Mouse (Mus musculus) skeletal muscle tissue, adult 2 months (tissue): ENCODE results near the gene Plcz1.

Experiments used
- DNase-seq: peaks from one replicate; pipeline ENCODE4 v3.0.0-alpha.2; 2012; ENCODE audit warnings: low read depth, low spot score

Plcz1 gene

DNA sequence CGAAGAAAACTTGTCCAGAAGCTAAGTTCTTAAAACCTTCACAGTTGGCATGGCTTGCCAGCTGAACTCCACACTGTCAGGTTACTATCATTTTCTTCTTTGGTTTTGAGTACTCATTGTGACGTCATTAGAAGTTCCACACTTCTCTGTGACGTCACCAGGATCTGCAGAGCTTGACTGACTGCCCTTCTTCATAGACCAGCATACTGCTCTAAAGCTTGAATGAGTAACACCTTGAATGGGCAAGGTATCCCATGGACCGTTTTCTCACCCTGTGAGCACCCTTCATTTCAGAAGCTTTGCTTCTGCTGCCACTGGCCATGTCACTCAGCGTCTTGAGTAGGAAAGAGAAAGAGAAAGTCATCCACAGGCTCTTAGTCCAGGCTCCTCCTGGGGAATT lies at the start of gene Plcz1:
Gene Plcz1 (minus strand): TSS at position 101 of the 400 bp plus-strand sequence.
- DNase-seq = no peak

- no peak for DNase-seq
These were observed 48.6 kb upstream of the Plcz1 start for GRCm38 (mm10) chr6:140089855-140090254.

DNA sequence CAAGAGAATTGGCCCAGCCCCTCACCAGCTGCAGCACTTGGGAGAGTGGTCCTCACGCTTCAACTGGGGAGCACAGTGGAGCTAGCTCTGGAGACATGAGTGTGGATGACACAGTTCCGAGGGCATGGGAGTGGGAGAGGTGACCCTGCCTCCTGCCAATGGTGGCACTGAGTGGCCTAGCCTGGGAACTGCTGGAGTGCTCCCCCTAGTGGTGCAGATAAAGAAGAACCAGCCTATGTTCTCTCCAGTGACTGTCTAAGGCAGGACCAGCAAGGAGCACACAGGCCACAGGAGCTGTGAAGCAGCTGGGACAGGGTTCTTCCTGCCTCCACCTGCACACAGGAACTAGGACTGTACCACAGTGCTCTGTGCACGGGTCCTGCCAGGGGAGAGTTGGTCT lies 40.5 kb upstream of the Plcz1 start:
- no peak for DNase-seq

GRCm38 (mm10) chr6:140080933-140081332 lies 39.7 kb upstream of the Plcz1 start:
- no peak for DNase-seq

GRCm38 (mm10) chr6:140069177-140069576 lies 27.9 kb upstream of the Plcz1 start:
- DNase-seq = no peak

DNA sequence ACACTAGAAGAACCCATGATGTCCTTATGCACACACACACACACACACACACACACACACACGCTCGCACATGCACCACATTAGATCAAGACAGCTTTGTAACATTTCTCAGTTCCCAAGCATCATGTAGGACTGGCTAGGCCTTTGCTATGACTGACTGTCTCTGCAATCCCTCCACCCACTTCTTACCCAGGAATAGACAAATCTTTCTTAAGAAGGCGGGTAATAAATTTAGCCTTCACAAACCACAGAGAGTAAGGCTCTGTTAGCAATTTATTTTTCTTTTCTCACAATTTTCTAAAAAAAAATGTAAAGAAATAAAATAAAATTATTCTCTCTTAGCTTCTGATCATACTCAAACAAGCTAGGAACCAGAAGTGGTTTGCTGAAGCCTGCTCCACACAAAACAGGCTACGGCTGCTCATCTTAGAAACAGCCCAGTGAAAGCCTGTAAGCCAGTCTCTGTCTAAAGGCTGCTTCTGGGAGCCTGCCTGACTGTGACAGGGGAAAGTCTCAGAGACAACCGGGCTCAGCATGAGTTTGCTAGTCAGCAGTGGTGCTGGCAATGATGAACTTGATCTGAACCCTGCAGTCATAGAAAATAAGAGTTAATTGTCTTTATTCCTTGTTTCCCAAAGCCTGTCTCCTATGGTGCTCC lies 13.1 kb upstream of the Plcz1 start:
- DNase-seq = no peak

DNA sequence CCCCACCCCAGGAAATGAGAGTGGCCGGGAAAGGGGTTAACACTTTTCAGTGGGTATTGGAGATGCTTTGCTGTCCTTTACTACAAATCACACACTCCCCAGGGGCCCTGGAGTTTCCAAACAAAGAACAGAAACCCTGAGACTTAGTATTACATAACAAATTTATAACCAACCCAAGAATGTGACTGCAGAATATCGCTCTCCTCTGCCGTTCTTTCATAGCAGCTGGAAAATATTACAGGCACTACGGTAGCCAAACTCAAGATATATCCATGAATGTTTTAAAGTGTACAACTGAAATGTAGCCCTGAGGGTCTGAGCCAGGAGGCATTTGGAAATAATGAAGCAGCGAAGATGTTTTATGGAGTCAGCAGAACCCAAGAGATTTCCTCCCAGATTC lies 10.2 kb upstream of the Plcz1 start:
- DNase-seq = peak; percentile 72

DNA sequence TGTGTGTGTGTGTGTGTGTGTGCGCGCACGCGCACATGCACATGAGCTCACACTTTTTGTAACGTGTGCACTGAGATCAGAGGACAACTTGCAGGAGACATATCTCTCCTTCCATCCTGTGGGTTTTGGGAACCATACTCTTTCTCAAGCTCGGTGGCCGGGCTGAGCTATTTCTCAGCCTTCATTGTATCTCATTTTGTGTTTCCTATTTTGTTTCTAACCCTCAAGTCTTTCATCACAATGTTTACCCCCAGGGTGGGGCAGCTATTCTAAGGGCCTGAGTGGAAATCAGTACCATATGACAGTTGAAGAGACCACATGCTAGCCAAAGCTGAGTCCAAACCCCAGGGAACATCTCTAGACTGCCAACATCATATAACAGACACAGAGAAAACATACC lies 305 bp downstream of the Plcz1 start, which contains the start of gene Capza3:
Gene Capza3 (plus strand): TSS at position 301 of the 400 bp plus-strand sequence.
- no peak for DNase-seq

DNA sequence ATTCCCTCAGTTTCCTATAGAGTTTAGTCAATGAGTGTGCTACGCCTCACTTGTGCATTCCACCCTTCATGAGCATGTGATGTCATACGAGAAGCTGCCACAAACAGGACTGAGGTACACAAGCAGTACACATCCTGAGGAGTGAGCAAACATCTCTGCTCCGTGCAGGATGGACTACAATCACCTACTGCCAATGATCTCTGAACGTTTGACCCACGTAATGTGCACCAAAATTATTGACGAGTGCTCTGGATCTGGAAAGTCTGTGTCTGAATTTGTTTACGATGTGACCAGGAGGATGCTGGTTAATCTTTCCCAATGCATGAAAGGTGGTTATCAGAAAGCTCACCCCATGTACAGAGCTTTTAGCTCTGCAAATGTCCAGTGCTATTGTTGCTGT lies 16.9 kb downstream of the Plcz1 start:
- DNase-seq = no peak

GRCm38 (mm10) chr6:140005181-140005580 lies 36.1 kb downstream of the Plcz1 start:
- DNase-seq = no peak

DNA sequence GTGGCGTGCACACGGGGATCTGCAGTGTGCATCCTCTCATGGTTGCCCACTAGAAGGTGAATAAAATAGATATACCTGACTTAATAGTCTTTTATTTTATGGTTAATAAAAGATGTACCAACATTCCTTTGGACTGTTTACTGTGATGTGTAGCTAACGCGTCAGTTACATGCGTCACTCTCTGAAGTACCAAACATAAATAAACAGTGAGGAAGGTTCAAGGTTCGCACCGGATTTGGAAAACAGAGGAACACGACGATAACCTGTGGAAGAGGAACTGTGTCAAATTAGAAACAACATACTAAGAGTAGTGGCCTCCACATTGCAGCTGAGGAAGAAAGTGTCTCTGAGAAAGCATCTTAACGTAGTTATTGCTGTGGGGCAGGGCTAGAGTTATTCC lies 51.7 kb downstream of the Plcz1 start:
- no peak for DNase-seq

DNA sequence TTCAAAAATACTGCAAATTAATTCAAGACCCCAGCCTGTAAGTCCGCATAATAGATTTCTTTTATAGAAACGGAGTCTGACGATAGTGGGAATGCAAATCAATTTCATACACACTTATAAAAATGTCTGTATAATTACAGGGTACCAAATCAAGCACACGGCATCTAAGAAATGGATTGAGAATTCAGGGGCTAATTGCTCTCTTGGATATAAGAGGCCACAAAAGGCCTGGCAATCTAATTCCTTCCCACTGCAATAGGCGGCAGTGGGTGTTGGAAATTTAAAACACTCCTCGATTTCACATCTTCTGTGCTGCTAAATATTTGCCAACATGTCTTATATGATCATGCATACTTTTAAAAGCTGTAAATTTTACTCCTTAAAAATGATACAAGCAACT lies 52.2 kb downstream of the Plcz1 start:
- no peak for DNase-seq

DNA sequence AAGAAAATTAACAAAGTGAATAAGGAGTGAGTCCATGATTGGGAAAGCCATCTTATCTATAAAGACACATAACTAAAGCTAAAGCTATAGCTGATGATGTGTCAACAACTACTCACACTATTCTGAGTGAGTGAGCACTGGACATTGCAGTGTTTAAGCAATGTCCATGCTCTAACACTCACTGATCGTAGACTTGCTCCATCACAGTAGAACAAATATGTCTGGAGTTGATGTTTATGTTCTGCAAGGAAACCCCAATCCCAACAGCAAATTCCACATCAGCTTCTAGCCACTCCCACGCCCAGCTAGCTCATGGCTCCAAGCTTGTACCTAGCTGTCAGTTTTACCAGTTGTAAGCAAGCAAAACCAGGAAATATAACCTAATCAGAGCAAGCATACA lies 54.7 kb downstream of the Plcz1 start:
- DNase-seq = no peak

DNA sequence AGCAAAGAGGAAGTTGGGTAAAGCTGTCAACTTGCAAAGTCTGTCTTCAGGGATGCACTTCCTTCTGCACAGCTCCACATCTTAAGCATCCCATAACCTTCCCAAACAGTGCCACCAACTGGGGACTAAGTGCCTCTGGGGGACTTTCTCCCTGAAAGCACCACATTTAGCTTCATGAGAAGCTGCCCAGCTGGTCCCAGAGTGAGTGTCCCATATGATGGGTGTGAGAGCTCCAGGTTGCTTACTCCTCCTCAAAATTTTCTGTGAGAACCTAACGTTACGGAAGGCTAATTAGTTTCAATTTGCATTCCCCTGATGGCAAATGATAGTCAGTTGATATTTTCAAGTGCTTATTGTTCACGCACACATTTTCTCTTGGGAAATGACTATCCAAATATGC lies 57.2 kb downstream of the Plcz1 start:
- DNase-seq = no peak

DNA sequence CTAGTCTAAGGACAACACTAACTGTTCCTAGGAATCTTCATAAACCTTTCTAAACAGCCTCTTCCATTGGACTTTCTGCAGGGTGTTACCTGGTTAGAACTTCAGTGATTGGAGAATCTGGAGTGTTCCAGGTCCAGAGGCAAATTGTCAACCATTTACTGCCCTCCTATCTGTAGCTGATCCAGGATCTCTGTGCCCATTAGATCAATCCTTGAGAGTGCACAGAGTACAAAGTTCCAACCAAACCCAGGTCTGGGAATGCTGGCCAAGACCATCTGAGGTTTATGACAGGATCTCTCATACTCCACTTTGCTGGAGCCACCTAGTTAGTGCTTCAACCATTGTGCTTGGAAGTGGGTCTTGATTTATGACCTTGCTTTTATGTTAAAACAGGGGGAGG lies 60.2 kb downstream of the Plcz1 start:
- no peak for DNase-seq

- no peak for DNase-seq
These were observed 63.1 kb downstream of the Plcz1 start for GRCm38 (mm10) chr6:139978114-139978513.

GRCm38 (mm10) chr6:139974668-139975067 lies 66.6 kb downstream of the Plcz1 start:
- no peak for DNase-seq

DNA sequence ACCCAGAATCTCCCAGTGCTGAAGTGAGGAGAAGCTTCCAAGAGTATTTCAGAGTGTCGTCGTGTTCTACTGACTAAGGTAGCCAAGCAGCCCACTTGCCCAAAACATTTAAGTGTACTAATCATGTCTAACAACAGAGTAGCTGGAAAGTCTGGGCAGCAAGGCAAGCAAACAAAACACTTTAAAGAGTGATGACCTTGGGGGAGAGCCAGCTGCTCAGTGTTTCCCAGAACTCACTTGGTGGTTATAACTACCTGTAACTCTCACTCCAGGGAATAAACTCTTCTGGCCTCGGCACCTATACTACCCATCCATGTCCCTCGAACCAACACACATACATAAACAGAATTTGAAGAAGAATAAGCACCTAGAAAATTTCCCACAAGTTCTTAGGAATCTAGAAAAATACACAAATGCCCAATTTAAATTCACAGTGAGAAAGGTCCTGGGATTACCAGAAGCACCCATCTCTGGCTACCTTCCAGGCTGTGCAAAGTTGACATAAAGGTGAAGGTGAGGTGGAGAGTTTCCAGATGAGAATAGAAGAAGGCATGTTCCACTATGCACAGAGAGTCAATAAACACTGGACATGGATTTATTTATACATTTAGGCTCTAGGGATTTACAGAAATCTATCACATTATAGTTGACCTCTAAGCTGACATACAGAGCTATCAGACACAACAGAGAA lies 69.5 kb downstream of the Plcz1 start:
- no peak for DNase-seq

GRCm38 (mm10) chr6:139966684-139967083 lies 74.6 kb downstream of the Plcz1 start:
- no peak for DNase-seq

- DNase-seq = no peak
These were observed 76.4 kb downstream of the Plcz1 start for GRCm38 (mm10) chr6:139964895-139965294.

- peak; percentile 78 for DNase-seq
These were observed 77.5 kb downstream of the Plcz1 start for GRCm38 (mm10) chr6:139963775-139964174.

DNA sequence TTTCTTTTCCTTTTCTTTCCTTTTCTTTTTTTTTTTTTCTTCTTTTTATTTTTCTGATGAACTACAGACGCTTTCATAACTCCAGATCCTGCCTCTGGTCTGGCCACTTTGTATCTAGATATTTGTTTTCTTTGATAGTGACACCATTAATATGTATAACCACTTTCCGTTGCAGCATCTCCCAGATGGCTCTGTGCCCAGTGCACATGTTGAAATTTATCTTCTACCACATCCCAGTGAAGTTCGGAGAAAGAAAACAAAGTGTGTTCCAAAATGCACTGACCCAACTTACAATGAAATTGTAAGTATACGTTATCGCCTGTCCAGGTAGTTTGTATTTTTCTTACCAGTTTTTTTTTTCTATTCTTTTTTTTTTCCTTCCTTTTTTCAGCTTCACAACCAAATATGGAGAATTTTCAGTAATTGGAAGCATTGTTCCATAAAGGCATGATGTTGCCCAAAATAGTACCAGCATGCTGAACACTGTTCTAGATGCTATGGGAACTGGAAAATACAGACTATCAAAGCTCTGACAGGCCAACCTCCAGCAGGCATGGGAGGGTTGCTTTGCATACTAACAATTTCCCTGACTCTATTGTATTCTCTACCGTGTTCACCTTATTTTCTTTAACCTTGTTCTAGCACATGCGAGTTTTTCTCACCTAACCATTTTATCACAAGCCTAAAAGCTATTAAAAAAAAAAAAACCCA lies 83.6 kb downstream of the Plcz1 start:
- no peak for DNase-seq

DNA sequence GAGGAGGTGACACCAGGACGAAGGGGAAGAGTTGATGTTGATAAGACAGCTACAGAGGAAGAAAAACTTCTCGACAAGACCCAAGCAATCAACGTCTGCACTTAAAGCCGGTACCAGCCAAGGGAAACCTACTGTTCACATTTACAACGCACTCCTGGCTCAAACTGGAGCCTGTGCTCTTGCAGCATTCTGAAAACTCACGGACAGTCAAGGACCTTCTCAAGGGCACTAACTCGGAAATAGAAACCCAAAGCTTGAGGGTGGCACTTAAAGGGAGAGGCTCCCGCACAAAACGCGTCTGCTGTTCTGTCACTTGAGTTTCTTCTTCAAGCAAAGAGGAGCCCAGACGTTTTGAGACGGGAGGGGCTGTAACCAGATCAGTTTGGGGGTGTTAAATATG lies 87.7 kb downstream of the Plcz1 start:
- no peak for DNase-seq
